Mouse (Mus musculus) limb, embryonic 14.5 days (tissue): ENCODE measurements at regions not wholly inside any gene's neighbourhood (a gene's known extent, or its start where the extent isn't known, plus 50 kb on each side); places are given as distances from the start of the nearest gene placed in this dataset.

Source experiments
- ATAC-seq: fragments of 200-750 bp; cut with Nextera tagmentation; 2 replicates; pipeline ENCODE4 v1.8.0; 2017; ENCODE audit warnings: low read depth, moderate number of reproducible peaks, moderate TSS enrichment; ENCODE audit not compliant: low FRiP score
- DNase-seq: peaks from one replicate; pipeline ENCODE4 v3.0.0-alpha.2; 2015; ENCODE audit warnings: low spot score
- H3K27ac ChIP-seq: fragments of 300-500 bp; sonication (generic); replicated peaks from 2 replicates; pipeline ENCODE4 v1.5.1; 2014; ENCODE audit warnings: low read depth, mild to moderate bottlenecking, low read length, moderate library complexity, mixed read lengths
- H3K27me3 ChIP-seq: fragments of 300-500 bp; sonication (generic); 2 replicates; pipeline ENCODE4 v1.6.1; 2014; ENCODE audit warnings: low read length, mixed read lengths; ENCODE audit not compliant: control insufficient read depth, insufficient read depth
- H3K36me3 ChIP-seq: fragments of 300-500 bp; sonication (generic); 2 replicates; pipeline ENCODE4 v1.6.1; 2014; ENCODE audit warnings: mild to moderate bottlenecking, low read length, moderate library complexity, mixed read lengths; ENCODE audit not compliant: control insufficient read depth, insufficient read depth
- H3K4me1 ChIP-seq: fragments of 300-500 bp; sonication (generic); 2 replicates; pipeline ENCODE4 v1.6.1; 2014; ENCODE audit warnings: antibody characterized with exemption, low read length, mixed read lengths; ENCODE audit not compliant: control insufficient read depth, insufficient read depth
- H3K4me2 ChIP-seq: fragments of 300-500 bp; sonication (generic); replicated peaks from 2 replicates; pipeline ENCODE4 v1.6.1; 2014; ENCODE audit warnings: low read depth, mild to moderate bottlenecking, low read length, moderate library complexity; ENCODE audit not compliant: severe bottlenecking
- H3K4me3 ChIP-seq: fragments of 300-500 bp; sonication (generic); replicated peaks from 2 replicates; pipeline ENCODE4 v1.5.1; 2014; ENCODE audit warnings: low read length
- H3K9ac ChIP-seq: fragments of 300-500 bp; sonication (generic); 2 replicates; pipeline ENCODE4 v1.6.1; 2014; ENCODE audit warnings: mild to moderate bottlenecking, low read depth, low read length, moderate library complexity; ENCODE audit not compliant: severe bottlenecking
- H3K9me3 ChIP-seq: fragments of 300-500 bp; sonication (generic); 2 replicates; pipeline ENCODE4 v1.6.1; 2016; ENCODE audit warnings: low read length; ENCODE audit not compliant: control insufficient read depth
- POLR2A ChIP-seq: fragments of 200-500 bp; IDR thresholded peaks from 2 replicates; pipeline ENCODE4 v1.8.0; 2012; ENCODE audit warnings: inconsistent platforms, mild to moderate bottlenecking, moderate library complexity, borderline replicate concordance; ENCODE audit not compliant: insufficient read depth, insufficient read length; ENCODE audit errors: extremely low read depth
- WGBS: fragments of 180-500 bp; shearing (Covaris S2); extraction: QIAGEN DNeasy Blood & Tissue Kit; methylation state at CpG from one replicate; pipeline ENCODE4 v1.1.7; 2014; 5-methylcytosine and 5-hydroxymethylcytosine counted together

DNA sequence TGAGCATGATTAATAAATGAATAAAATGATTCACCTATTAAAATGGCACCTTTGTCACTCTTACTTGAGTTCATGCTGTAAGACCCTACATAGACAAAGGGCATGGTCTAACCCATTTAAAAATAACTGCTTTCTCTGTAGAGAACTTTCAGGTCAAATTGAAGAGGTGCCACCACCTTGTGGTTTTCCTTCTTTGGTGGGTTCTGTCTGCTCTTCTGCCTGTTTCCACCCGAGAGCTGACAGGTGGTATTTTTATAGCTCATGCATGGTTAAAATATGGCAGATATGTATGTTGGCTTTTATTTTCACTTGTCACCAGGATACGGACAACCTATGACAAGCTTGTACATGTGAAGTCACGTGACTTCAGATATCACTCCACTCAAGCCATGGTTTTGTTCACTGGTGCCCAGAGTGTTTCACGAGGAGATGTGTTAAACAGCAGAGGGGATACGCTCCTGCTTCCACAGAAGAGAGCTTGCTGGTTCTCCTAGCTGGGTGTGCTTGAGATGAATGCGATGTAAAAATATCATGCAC is 794.3 kb upstream of the Car8 start:
- 79% methylated on average over 6 of the region's 6 CpGs for WGBS
- Histone ChIP-seq H3K27ac (no peak overlapping the region), H3K27me3 (no peaks in the 10 kb centered on the region), H3K4me2 (no peak overlapping the region), H3K9ac (no peak overlapping the region), H3K36me3 (no peaks in the 10 kb centered on the region), H3K4me3 (no peak overlapping the region), H3K4me1 (peaks cover 7% of the 10 kb centered on the region), H3K9me3 (no peaks in the 10 kb centered on the region)
- DNase-seq (no peak), ATAC-seq (no peak)
- no peak for TF ChIP-seq POLR2A

DNA sequence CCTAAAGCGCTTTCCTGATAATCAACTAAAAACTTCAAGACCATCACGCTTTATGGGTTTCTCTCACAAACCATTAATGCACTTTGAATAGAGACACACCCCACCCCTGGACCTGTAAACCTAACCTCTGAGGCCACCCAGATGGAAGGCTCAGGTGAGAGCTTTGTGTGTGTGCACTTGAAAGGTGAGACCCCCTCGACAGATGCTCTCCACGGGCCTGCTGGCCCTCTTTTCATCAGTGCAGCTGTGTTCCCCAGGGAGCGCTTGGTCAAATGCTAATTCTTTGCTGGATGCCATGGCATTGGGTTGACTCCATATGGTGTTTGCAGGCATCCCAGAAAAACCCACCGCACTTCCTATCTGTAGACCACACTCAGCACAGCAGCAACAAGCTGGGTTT is 792.8 kb upstream of the Car8 start:
- no peak overlapping the region for H3K4me2 ChIP-seq
- no peaks in the 10 kb centered on the region for H3K9me3 ChIP-seq
- H3K27me3 ChIP-seq = peaks cover 4% of the 10 kb centered on the region; the same call in 1 of the 2 replicates
- 30% methylated on average over 6 of the region's 6 CpGs for WGBS
- no peak overlapping the region for H3K9ac ChIP-seq
- ATAC-seq = no peak
- no peaks in the 10 kb centered on the region for H3K36me3 ChIP-seq
- no peak overlapping the region for H3K27ac ChIP-seq
- DNase-seq = no peak
- H3K4me3 ChIP-seq = no peak overlapping the region
- peaks cover 11% of the 10 kb centered on the region for H3K4me1 ChIP-seq
- TF ChIP-seq POLR2A = no peak

DNA sequence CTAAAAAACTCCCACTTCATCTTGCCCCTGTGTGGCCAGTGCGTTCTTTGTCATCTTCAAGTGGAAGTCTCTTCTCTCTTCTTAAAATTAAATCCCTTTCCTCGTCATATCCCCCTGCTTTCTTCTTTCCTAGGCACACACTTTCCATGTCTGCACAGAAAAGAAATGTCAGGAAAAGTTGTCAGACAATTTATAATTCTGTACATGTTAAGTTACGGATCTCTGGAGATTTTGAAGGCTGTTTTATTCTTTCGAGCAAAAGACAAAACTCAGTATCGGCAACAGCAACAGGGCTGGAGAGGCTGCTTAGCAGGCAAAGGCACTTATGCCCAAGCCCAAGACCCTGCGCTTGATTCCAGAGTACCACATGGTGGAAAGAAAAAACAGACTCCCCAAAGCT is 790.1 kb upstream of the Car8 start:
- Histone ChIP-seq H3K4me1 (peaks cover 11% of the 10 kb centered on the region), H3K27ac (no peak overlapping the region), H3K4me2 (peak overlapping the region; percentile 84), H3K9me3 (no peaks in the 10 kb centered on the region), H3K27me3 (peaks cover 10% of the 10 kb centered on the region), H3K9ac (no peak overlapping the region), H3K4me3 (peak overlapping the region; percentile 43), H3K36me3 (no peaks in the 10 kb centered on the region)
- DNase-seq (no peak), ATAC-seq (no peak)
- no peak for TF ChIP-seq POLR2A
- WGBS = 22% methylated on average over 6 of the region's 6 CpGs

DNA sequence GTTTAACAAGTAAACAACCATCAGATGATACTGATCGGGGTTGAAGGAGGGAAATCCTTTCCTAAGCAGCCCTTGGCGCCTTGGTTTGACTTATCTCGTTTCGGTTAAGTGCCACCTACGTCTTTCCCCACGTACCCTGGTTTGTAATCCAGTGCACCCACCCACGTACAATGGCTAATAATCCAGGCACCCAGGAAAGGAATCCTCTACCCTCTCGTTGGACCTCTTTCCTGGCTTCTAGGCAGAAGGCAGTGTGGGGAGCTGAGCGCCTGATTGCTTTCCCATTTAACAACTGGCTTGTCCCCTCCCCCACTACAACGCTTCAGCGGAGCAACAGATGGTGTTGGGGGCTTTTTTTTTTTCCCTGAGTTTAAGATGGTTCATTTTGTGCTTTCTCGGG is 789.6 kb upstream of the Car8 start:
- no peak for TF ChIP-seq POLR2A
- Histone ChIP-seq H3K4me3 (peak overlapping the region; percentile 43), H3K27me3 (peaks cover 10% of the 10 kb centered on the region), H3K9me3 (no peaks in the 10 kb centered on the region), H3K9ac (peak overlapping the region; percentile 52), H3K4me1 (peaks cover 11% of the 10 kb centered on the region), H3K36me3 (no peaks in the 10 kb centered on the region), H3K27ac (no peak overlapping the region), H3K4me2 (peak overlapping the region; percentile 84)
- 1% methylated on average over 12 of the region's 12 CpGs for WGBS
- peak; percentile 58 for DNase-seq
- ATAC-seq = 0 out of 2 replicates have a peak, but pooled peaks have one; percentile 55

DNA sequence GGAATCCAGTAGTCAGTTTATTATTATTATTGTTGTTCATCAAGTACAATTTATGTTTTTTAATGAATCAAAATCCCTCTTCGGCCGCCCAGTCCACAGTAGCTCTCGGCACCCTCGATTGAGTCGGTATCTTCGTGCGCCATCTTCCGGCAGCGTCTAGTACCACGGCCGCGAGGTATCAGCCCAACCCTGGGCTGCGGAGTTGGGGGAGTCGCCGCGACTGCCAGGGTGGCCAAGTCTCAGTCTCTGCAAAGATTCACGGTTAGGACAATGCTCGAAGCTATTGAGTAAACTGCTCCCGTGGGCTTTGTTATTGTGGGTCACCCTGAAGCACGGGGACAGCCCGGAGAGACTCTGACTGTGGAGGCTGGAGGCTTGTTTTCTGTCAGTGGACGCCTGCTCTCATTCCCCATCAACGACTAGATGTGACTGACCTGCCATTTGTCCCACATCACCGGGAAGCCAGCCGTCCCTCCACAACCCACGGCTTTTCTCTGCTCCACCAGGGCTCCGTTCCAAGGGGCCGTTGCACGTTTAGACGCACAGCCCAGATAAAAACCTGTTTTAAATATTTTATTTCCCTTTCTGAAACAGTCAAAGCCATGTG is 789.1 kb upstream of the Car8 start:
- WGBS = under 1% methylated on average over 30 of the region's 30 CpGs
- TF ChIP-seq POLR2A = no peak
- Histone ChIP-seq H3K4me1 (peaks cover 11% of the 10 kb centered on the region), H3K27ac (no peak overlapping the region), H3K9ac (peak overlapping the region; percentile 52), H3K27me3 (peaks cover 16% of the 10 kb centered on the region), H3K4me3 (peak overlapping the region; percentile 43), H3K36me3 (no peaks in the 10 kb centered on the region), H3K4me2 (peak overlapping the region; percentile 84), H3K9me3 (no peaks in the 10 kb centered on the region)
- peak; percentile 87 for ATAC-seq
- peak; percentile 86 for DNase-seq
